Mouse (Mus musculus) spleen, adult 18-20 months (tissue): ENCODE measurements around the gene Commd8.

ENCODE experiments used
- DNase-seq, 2 experiments: peaks; one replicate each; pipeline ENCODE4 v3.0.0; 2022; ENCODE audit warnings: mixed read lengths in 2 of 2

The Commd8 gene

GRCm38 (mm10) chr5:72167594-72168284 lies at the start of gene Commd8:
Commd8 (minus strand) TSS chr5:72168189.
- peak; percentile 93 to 97 for DNase-seq

GRCm38 (mm10) chr5:72211741-72212140 lies 43.8 kb upstream of the Commd8 start:
- DNase-seq: no peak

GRCm38 (mm10) chr5:72210812-72211139 lies 42.8 kb upstream of the Commd8 start:
- DNase-seq: no peak

- DNase-seq: no peak
Measured at GRCm38 (mm10) chr5:72210123-72210811, 42.3 kb upstream of the Commd8 start.

- DNase-seq: no peak
Measured at GRCm38 (mm10) chr5:72208515-72208914, 40.5 kb upstream of the Commd8 start.

GRCm38 (mm10) chr5:72205271-72205670 lies 37.3 kb upstream of the Commd8 start:
- no peak for DNase-seq

- DNase-seq: no peak
Measured at GRCm38 (mm10) chr5:72204507-72204906, 36.5 kb upstream of the Commd8 start.

GRCm38 (mm10) chr5:72203734-72204073 lies 35.7 kb upstream of the Commd8 start:
- no peak for DNase-seq

- peak; percentile 90 to 95 for DNase-seq
Measured at GRCm38 (mm10) chr5:72203028-72203733, 35.2 kb upstream of the Commd8 start.

- DNase-seq: peak in 1 of 2 experiments; percentile 13
Measured at GRCm38 (mm10) chr5:72202016-72202415, 34.0 kb upstream of the Commd8 start.

- DNase-seq: no peak
Measured at GRCm38 (mm10) chr5:72201600-72201999, 33.6 kb upstream of the Commd8 start.

- no peak for DNase-seq
Measured at GRCm38 (mm10) chr5:72195442-72195841, 27.5 kb upstream of the Commd8 start.

- no peak for DNase-seq
Measured at GRCm38 (mm10) chr5:72191932-72192331, 23.9 kb upstream of the Commd8 start.

- DNase-seq: no peak
Measured at GRCm38 (mm10) chr5:72191154-72191553, 23.2 kb upstream of the Commd8 start.

- no peak for DNase-seq
Measured at GRCm38 (mm10) chr5:72184437-72185100, 16.6 kb upstream of the Commd8 start.

- DNase-seq: peak; percentile 55 to 70
Measured at GRCm38 (mm10) chr5:72183929-72184328, 15.9 kb upstream of the Commd8 start.

GRCm38 (mm10) chr5:72182804-72183203 lies 14.8 kb upstream of the Commd8 start:
- DNase-seq: peak; percentile 50

- no peak for DNase-seq
Measured at GRCm38 (mm10) chr5:72181194-72181593, 13.2 kb upstream of the Commd8 start.

GRCm38 (mm10) chr5:72175530-72175929 lies 7.5 kb upstream of the Commd8 start:
- no peak for DNase-seq

- no peak for DNase-seq
Measured at GRCm38 (mm10) chr5:72175050-72175449, 7.1 kb upstream of the Commd8 start.

GRCm38 (mm10) chr5:72173521-72173920 lies 5.5 kb upstream of the Commd8 start:
- DNase-seq: no peak

- no peak for DNase-seq
Measured at GRCm38 (mm10) chr5:72172675-72173074, 4.7 kb upstream of the Commd8 start.

GRCm38 (mm10) chr5:72170067-72170466 lies 2.1 kb upstream of the Commd8 start:
- no peak for DNase-seq

- DNase-seq: no peak
Measured at GRCm38 (mm10) chr5:72168285-72168621, 264 bp upstream of the Commd8 start.
